Mouse (Mus musculus) myocyte (in vitro differentiated cells): Measurements from ENCODE around the gene Acbd4.

Experiments
- CEBPB ChIP-seq: IDR thresholded peaks from 2 replicates; pipeline ENCODE4 v1.6.1; 2011; ENCODE audit warnings: mild to moderate bottlenecking, moderate library complexity; ENCODE audit not compliant: poor library complexity, insufficient read depth, severe bottlenecking
- MAX ChIP-seq: IDR thresholded peaks from one replicate; pipeline ENCODE4 v1.6.1; 2011; ENCODE audit warnings: low read depth, mild to moderate bottlenecking, control low read depth
- MYOD1 ChIP-seq, 3 experiments: IDR thresholded peaks; one replicate each; pipeline ENCODE4 v1.6.1; 2011; ENCODE audit warnings: control low read depth in 2 of 3, low read depth in 2 of 3, mild to moderate bottlenecking in 2 of 3, moderate library complexity in 1 of 3; ENCODE audit not compliant: insufficient read length in 2 of 3, control insufficient read depth in 1 of 3
- MYOG ChIP-seq, 3 experiments: IDR thresholded peaks; one replicate each; pipeline ENCODE4 v1.6.1; 2011; ENCODE audit warnings: control low read depth in 2 of 3, low read depth in 2 of 3, mild to moderate bottlenecking in 2 of 3; ENCODE audit not compliant: insufficient read length in 2 of 3, control insufficient read depth in 1 of 3, insufficient read depth in 1 of 3
- POLR2A ChIP-seq: IDR thresholded peaks from one replicate; pipeline ENCODE4 v1.6.1; 2011; ENCODE audit warnings: low read depth, mild to moderate bottlenecking, control low read depth, moderate library complexity; ENCODE audit not compliant: insufficient read length
- POLR2AphosphoS2 ChIP-seq: IDR thresholded peaks from one replicate; pipeline ENCODE4 v1.6.1; 2011; ENCODE audit warnings: low read depth, control low read depth; ENCODE audit not compliant: insufficient read length
- USF1 ChIP-seq: IDR thresholded peaks from one replicate; pipeline ENCODE4 v1.6.1; 2011; ENCODE audit warnings: low read depth, mild to moderate bottlenecking, control low read depth, moderate library complexity

- TF ChIP-seq MYOG (IDR thresholded peaks at IDR 0.05; ENCODE audit: control insufficient read depth in 1 of 3, insufficient read depth in 1 of 3, insufficient read length in 2 of 3, low read depth in 2 of 3) (peak in 1 of 3 experiments; percentile 72), POLR2A (no peak), POLR2AphosphoS2 (no peak), CEBPB (no peak), USF1 (peak; percentile 67), MYOD1 (IDR thresholded peaks at IDR 0.05; ENCODE audit: control insufficient read depth in 1 of 3, insufficient read length in 2 of 3, low read depth in 2 of 3) (peak in 2 of 3 experiments; percentile 41 to 52), MAX (no peak)
Observed at GRCm38 (mm10) chr11:103053191-103054076, 48.0 kb upstream of the Acbd4 start.
